Comparison of ENCODE assay signal across 12 mouse cellular contexts in genomic region chr11:120901729-120902486, GRCm38 (mm10). TPM values are rescaled to one million over a fixed set of nuclear protein-coding genes. Genes with fewer than 3 reads are reported as not detected.
A peak's percentile ranks its signal among the peaks of the same experiment; 100 is the strongest.
DNase-seq lines count a peak whose midpoint lies in the region; ATAC-seq and TF ChIP-seq lines count a peak whose summit lies in the region.
"Had no signal": no experiment of that assay in that cellular context is flagged by ENCODE, and none has a peak within 500 bp of the region (broad histone marks: within the 10 kb centered on the region; RNA-seq: fewer than 3 reads in every experiment).

No protein-coding gene starts in this region.

- no peaks in the 10 kb centered on the region for H3K79me2 ChIP-seq in liver, adult 2 months (ENCODE audit: control insufficient read depth, insufficient read depth, low read length)

- H3K27ac ChIP-seq in liver, adult 2 months (replicated peaks; ENCODE audit: insufficient read depth, low read depth, low read length): peak overlapping the region; percentile 38
- H3K27ac ChIP-seq in stomach, postnatal 0 days (replicated peaks): peak overlapping the region; percentile 71
- H3K27ac ChIP-seq: forebrain, embryonic 13.5 days; limb, embryonic 10.5 days had no signal

- 91% methylated on average over 21 of the region's 21 CpGs for WGBS in liver, adult 2 months
- 76% methylated on average over 21 of the region's 21 CpGs for WGBS in stomach, postnatal 0 days

- DNase-seq in liver, adult 2 months (ENCODE audit: extremely low read depth, low read depth, low spot score): no peak
- DNase-seq in liver: no peak
- DNase-seq in brain, adult 2 months (ENCODE audit: low read depth, low spot score): peak; percentile 9
- peak; percentile 19 for DNase-seq in kidney, postnatal 14 days
- DNase-seq in stomach, postnatal 0 days (ENCODE audit: low spot score): peak; percentile 27
- no peak for DNase-seq in gastrocnemius, postnatal 14 days
- DNase-seq in embryo, embryonic 11 days: no peak
- DNase-seq: gastrocnemius, postnatal 10 days; heart, postnatal 36 days had no signal

- TF ChIP-seq POLR2A in liver, adult 2 months (IDR thresholded peaks at IDR 0.05; ENCODE audit: extremely low read depth, insufficient read depth, low read length): no peak

- TF ChIP-seq EP300 in stomach, postnatal 0 days (optimal IDR thresholded peaks at IDR 0.05): no peak

- no peak for TF ChIP-seq CTCF in liver, adult 2 months (IDR thresholded peaks at IDR 0.05; ENCODE audit: low read depth, low read length)
- no peak for TF ChIP-seq CTCF in stomach, postnatal 0 days (IDR thresholded peaks at IDR 0.05; ENCODE audit: low read depth)

- H3K4me1 ChIP-seq in liver, adult 2 months (ENCODE audit: control insufficient read depth, insufficient read depth, low read length): peaks cover 23% of the 10 kb centered on the region
- H3K4me1 ChIP-seq in stomach, postnatal 0 days (replicated peaks; ENCODE audit: control insufficient read depth, insufficient read depth): no peaks in the 10 kb centered on the region
- H3K4me1 ChIP-seq: forebrain, embryonic 13.5 days; limb, embryonic 10.5 days had no signal

- ATAC-seq in stomach, postnatal 0 days (ENCODE audit: low FRiP score, low TSS enrichment): no peak
- ATAC-seq: forebrain, embryonic 13.5 days had no signal

- no peak overlapping the region for H3K4me2 ChIP-seq in stomach, postnatal 0 days (replicated peaks; ENCODE audit: low read depth)
- H3K4me2 ChIP-seq: forebrain, embryonic 13.5 days had no signal

- H3K9me3 ChIP-seq in stomach, postnatal 0 days (ENCODE audit: control insufficient read depth, low read length): no peaks in the 10 kb centered on the region
- H3K9me3 ChIP-seq: forebrain, embryonic 13.5 days; G1E; limb, embryonic 10.5 days had no signal

- no peaks in the 10 kb centered on the region for H3K27me3 ChIP-seq in liver, adult 2 months (ENCODE audit: control insufficient read depth, insufficient read depth, low read length)
- no peaks in the 10 kb centered on the region for H3K27me3 ChIP-seq in stomach, postnatal 0 days (ENCODE audit: control insufficient read depth, insufficient read depth, low read length)
- H3K27me3 ChIP-seq: forebrain, embryonic 13.5 days had no signal

- H3K4me3 ChIP-seq in liver, adult 2 months (ENCODE audit: insufficient read depth, low read depth, low read length): 0 out of 2 replicates have a peak overlapping the region, but pooled peaks have one; percentile 1
- H3K4me3 ChIP-seq in stomach, postnatal 0 days (ENCODE audit: low read depth, low read length): no peak overlapping the region
- H3K4me3 ChIP-seq: forebrain, embryonic 13.5 days; limb, embryonic 10.5 days had no signal

- H3K36me3 ChIP-seq in liver, adult 2 months (ENCODE audit: control insufficient read depth, insufficient read depth, low read length): no peaks in the 10 kb centered on the region
- no peaks in the 10 kb centered on the region for H3K36me3 ChIP-seq in stomach, postnatal 0 days (ENCODE audit: control insufficient read depth, insufficient read depth, low read length)

- H3K9ac ChIP-seq in liver, adult 2 months (ENCODE audit: low read depth, low read length): peak overlapping the region; percentile 7
- no peak overlapping the region for H3K9ac ChIP-seq in stomach, postnatal 0 days (ENCODE audit: low read length)
- H3K9ac ChIP-seq: forebrain, embryonic 13.5 days had no signal

- intact Hi-C loops in gastrocnemius, postnatal 14 days (cut with DNase I; ENCODE audit: low total_unique reads): no loop called here

RNA-seq across cellular contexts. Expression of gene Ccdc57, which starts 30.8 kb away (rescaled TPM):
- 1.5 and 2.3 TPM in 2 replicates for total RNA-seq in liver, adult 2 months (2014; rRNA removed)
- 0.80 and 1.1 TPM in 2 replicates for polyA plus RNA-seq in liver, adult 2 months (2012; rRNA removed)
- polyA plus RNA-seq in stomach, postnatal 0 days (2015; fragmentation: Nextera tagmentation; extraction: Ambion mirVana): 1.1 and 1.4 TPM in 2 replicates
- total RNA-seq in gastrocnemius, postnatal 14 days (2021): 1 to 10 TPM; 2.3 to 2.8 TPM

RNA-seq across cellular contexts. Expression of gene Slc16a3, which starts 46.4 kb away (rescaled TPM):
- 0.28 and 0.47 TPM in 2 replicates for total RNA-seq in liver, adult 2 months (2014; rRNA removed)
- 0.51 and 0.52 TPM in 2 replicates for polyA plus RNA-seq in liver, adult 2 months (2012; rRNA removed)
- polyA plus RNA-seq in stomach, postnatal 0 days (2015; fragmentation: Nextera tagmentation; extraction: Ambion mirVana): 7.2 and 10.0 TPM in 2 replicates
- 100 to 1,000 TPM; 272 to 355 TPM for total RNA-seq in gastrocnemius, postnatal 14 days (2021)

Comparison
In these comparisons a context has a peak if more than half of its experiments do, and no peak if none do; other contexts are left out.
1. DNase-seq: peak in brain, adult 2 months (single experiment), kidney, postnatal 14 days (single experiment) and stomach, postnatal 0 days (single experiment); none in liver, adult 2 months (single experiment), liver (single experiment), gastrocnemius, postnatal 14 days (single experiment) and embryo, embryonic 11 days (single experiment).
2. RNA of gene Slc16a3, which starts 46.4 kb away (total RNA-seq): 272 to 355 TPM in gastrocnemius, postnatal 14 days; 0.28 to 0.47 TPM in liver, adult 2 months; every median in the first group is over 100 times any median in the second.